Mouse (Mus musculus): ENCODE results near the gene Sult5a1. TPM values are rescaled to one million over a fixed set of nuclear protein-coding genes. Genes with fewer than 3 reads are reported as not detected.
"Not testable (repeated sequence)": the region's sequence is repeated elsewhere in the genome, so short reads cannot be mapped to it uniquely, and the experiment has no call there.

Gene Sult5a1
- polyA plus RNA-seq, 1 experiment from 2014 or later = 3.5 TPM

DNA sequence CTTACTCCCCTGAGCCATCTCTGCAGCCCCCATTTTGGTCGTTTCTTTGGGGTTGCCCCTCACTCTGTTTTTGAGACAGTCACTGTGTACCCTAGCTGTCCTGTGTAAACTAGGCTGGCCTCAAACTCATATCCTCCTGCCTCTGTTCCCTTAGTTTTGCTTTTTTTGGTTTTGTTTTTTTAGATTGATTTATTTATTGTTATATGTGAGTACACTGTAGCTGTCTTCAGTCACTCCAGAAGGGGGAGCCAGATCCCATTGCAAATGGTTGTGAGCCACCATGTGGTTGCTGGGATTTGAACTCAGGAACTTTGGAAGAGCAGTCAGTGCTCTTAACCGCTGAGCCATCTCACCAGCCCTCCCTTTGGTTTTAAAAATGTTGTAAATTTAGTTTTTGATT, 51.6 kb downstream of the Sult5a1 start:
- 61% methylated on average over 2 of the region's 2 CpGs for WGBS
- Histone ChIP-seq H3K9me3 (ENCODE audit: control insufficient read depth) (no peaks in the 10 kb centered on the region), H3K9ac (ENCODE audit: low read depth, low read length) (no peak overlapping the region), H3K27ac (ENCODE audit: low read depth, low read length) (no peak overlapping the region), H3K4me3 (ENCODE audit: low read depth, low read length) (no peak overlapping the region), H3K4me2 (replicated peaks; ENCODE audit: low read depth) (no peak overlapping the region), H3K4me1 (replicated peaks; ENCODE audit: control insufficient read depth, insufficient read depth, low read length) (peaks cover 7% of the 10 kb centered on the region; the same call in 1 of the 2 replicates), H3K36me3 (ENCODE audit: control insufficient read depth, insufficient read depth) (peaks cover 16% of the 10 kb centered on the region), H3K27me3 (replicated peaks; ENCODE audit: control insufficient read depth, insufficient read depth, low read length) (no peaks in the 10 kb centered on the region)
- TF ChIP-seq CTCF (IDR thresholded peaks at IDR 0.05; ENCODE audit: low read depth) = peak; percentile 71
- ATAC-seq = no peak

DNA sequence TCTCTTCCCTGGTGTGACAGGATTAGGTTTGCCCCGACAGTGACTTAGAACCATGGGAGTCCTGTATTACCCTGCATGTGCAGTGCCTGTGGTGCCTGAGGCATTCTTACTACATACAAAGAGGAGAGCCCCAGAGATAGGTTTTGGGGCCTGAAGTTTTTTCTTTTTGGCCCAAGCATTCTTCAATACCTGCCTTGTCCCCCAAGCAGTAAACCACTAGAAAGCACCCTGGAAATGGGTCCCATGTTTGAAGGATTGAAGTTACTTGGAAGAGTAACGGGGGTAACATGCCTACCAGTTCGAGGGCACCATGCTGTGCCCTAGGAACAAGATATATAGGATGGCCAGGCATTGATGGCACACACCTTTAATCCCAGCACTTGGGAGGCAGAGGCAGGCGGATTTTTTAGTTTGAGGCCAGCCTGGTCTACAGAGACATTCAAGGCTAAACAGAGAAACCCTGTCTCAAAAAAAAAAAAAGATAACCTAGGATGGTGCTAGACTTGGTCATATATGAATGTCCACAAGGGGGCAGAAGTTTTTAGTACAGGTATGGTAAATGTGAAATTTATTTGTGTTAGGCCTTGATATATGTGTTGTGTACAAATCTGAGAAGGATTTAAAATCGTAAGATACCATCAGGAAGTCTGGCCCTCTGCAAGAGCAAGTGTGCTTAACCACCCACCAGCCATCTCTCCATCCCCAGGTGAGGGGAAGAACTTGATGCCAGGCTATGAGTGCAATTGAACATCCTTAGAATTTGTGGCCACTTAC, 52.4 kb downstream of the Sult5a1 start:
- no peak overlapping the region for H3K27ac ChIP-seq (ENCODE audit: low read depth, low read length)
- WGBS = 65% methylated on average over 5 of the region's 5 CpGs
- no peak overlapping the region for H3K9ac ChIP-seq (ENCODE audit: low read depth, low read length)
- H3K9me3 ChIP-seq (ENCODE audit: control insufficient read depth) = no peaks in the 10 kb centered on the region
- H3K4me3 ChIP-seq (ENCODE audit: low read depth, low read length) = no peak overlapping the region
- no peak overlapping the region for H3K4me2 ChIP-seq (replicated peaks; ENCODE audit: low read depth)
- no peak for ATAC-seq
- peak; percentile 73 for TF ChIP-seq CTCF (IDR thresholded peaks at IDR 0.05; ENCODE audit: low read depth)
- peaks cover 4% of the 10 kb centered on the region; the same call in 1 of the 2 replicates for H3K4me1 ChIP-seq (replicated peaks; ENCODE audit: control insufficient read depth, insufficient read depth, low read length)
- no peaks in the 10 kb centered on the region for H3K27me3 ChIP-seq (replicated peaks; ENCODE audit: control insufficient read depth, insufficient read depth, low read length)
- H3K36me3 ChIP-seq (ENCODE audit: control insufficient read depth, insufficient read depth) = peaks cover 16% of the 10 kb centered on the region

GRCm38 (mm10) chr8:123104046-123104767, 53.9 kb downstream of the Sult5a1 start:
- peaks cover 16% of the 10 kb centered on the region for H3K36me3 ChIP-seq (ENCODE audit: control insufficient read depth, insufficient read depth)
- ATAC-seq = no peak
- H3K4me2 ChIP-seq (replicated peaks; ENCODE audit: low read depth) = peak overlapping the region; percentile 80
- peak overlapping the region; percentile 91 for H3K9ac ChIP-seq (ENCODE audit: low read depth, low read length)
- no peak for TF ChIP-seq CTCF (IDR thresholded peaks at IDR 0.05; ENCODE audit: low read depth)
- WGBS = 71% methylated on average over 6 of the region's 6 CpGs
- H3K27me3 ChIP-seq (replicated peaks; ENCODE audit: control insufficient read depth, insufficient read depth, low read length) = no peaks in the 10 kb centered on the region
- no peak overlapping the region for H3K27ac ChIP-seq (ENCODE audit: low read depth, low read length)
- H3K4me1 ChIP-seq (replicated peaks; ENCODE audit: control insufficient read depth, insufficient read depth, low read length) = 0 out of 2 replicates have a peak, but pooled peaks cover 3% of the 10 kb centered on the region
- no peak overlapping the region for H3K4me3 ChIP-seq (ENCODE audit: low read depth, low read length)
- no peaks in the 10 kb centered on the region for H3K9me3 ChIP-seq (ENCODE audit: control insufficient read depth)

DNA sequence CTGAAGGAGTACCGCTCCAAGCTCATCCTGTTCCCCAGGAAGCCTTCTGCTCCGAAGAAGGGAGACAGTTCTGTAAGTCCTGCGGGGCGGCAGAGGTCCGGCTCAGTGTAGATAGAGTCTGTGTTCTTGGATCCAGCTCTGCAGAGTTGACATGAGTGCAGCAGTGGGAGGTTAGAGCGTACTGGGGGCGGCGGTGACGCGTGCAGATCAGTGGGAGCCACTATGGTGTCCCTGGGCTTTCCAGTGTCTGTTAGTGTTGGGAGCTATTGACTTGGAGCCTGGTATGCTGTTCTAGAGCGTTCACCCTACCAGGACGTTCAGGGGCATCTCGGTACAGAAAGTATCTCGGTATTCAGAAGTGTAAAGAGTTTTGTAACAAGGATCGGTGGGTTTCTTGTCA, 54.8 kb downstream of the Sult5a1 start:
- H3K36me3 ChIP-seq (ENCODE audit: control insufficient read depth, insufficient read depth) = peaks cover 20% of the 10 kb centered on the region
- 0 out of 2 replicates have a peak, but pooled peaks cover 3% of the 10 kb centered on the region for H3K4me1 ChIP-seq (replicated peaks; ENCODE audit: control insufficient read depth, insufficient read depth, low read length)
- H3K9ac ChIP-seq (ENCODE audit: low read depth, low read length) = peak overlapping the region; percentile 91
- no peaks in the 10 kb centered on the region for H3K9me3 ChIP-seq (ENCODE audit: control insufficient read depth)
- TF ChIP-seq CTCF (IDR thresholded peaks at IDR 0.05; ENCODE audit: low read depth) = no peak
- 10% methylated on average over 14 of the region's 15 CpGs for WGBS
- H3K27me3 ChIP-seq (replicated peaks; ENCODE audit: control insufficient read depth, insufficient read depth, low read length) = no peaks in the 10 kb centered on the region
- no peak for ATAC-seq
- H3K27ac ChIP-seq (ENCODE audit: low read depth, low read length) = peak overlapping the region; percentile 60
- peak overlapping the region; percentile 81 for H3K4me3 ChIP-seq (ENCODE audit: low read depth, low read length)
- peak overlapping the region; percentile 80 for H3K4me2 ChIP-seq (replicated peaks; ENCODE audit: low read depth)

DNA sequence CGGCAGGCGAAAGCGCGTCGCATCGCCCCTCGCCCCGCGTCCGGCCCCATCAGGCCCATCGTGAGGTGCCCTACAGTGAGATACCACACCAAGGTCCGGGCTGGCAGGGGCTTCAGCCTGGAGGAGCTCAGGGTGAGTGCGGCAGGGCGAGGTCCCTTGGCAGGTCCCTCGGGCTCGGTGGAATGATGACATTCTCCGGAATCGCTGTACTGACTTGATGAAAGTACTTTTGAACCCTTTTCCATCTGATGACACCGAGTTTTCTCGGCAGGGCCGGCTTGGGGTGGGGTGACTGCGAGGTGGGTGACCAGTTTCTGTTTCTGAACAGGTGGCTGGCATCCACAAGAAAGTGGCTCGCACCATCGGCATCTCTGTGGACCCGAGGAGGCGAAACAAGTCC, 55.3 kb downstream of the Sult5a1 start:
- H3K4me2 ChIP-seq (replicated peaks; ENCODE audit: low read depth) = peak overlapping the region; percentile 80
- 0% methylated on average over 25 of the region's 26 CpGs for WGBS
- peaks cover 23% of the 10 kb centered on the region for H3K36me3 ChIP-seq (ENCODE audit: control insufficient read depth, insufficient read depth)
- peak overlapping the region; percentile 94 for H3K27ac ChIP-seq (ENCODE audit: low read depth, low read length)
- H3K4me3 ChIP-seq (ENCODE audit: low read depth, low read length) = peak overlapping the region; percentile 81
- ATAC-seq = peak; percentile 1; the same call in 1 of the 2 replicates
- H3K9me3 ChIP-seq (ENCODE audit: control insufficient read depth); H3K27me3 ChIP-seq (replicated peaks; ENCODE audit: control insufficient read depth, insufficient read depth, low read length); H3K4me1 ChIP-seq (replicated peaks; ENCODE audit: control insufficient read depth, insufficient read depth, low read length): not testable (repeated sequence)
- peak overlapping the region; percentile 91 for H3K9ac ChIP-seq (ENCODE audit: low read depth, low read length)
